Mouse (Mus musculus): ENCODE data around the gene Sfrp2.
A peak's percentile ranks its signal among the peaks of the same experiment; 100 is the strongest.

Sfrp2 gene

GRCm38 (mm10) chr3:83765871-83766725 lies at the start of gene Sfrp2:
Sfrp2 (plus strand) TSS chr3:83766321.
- peak; percentile 94 for DNase-seq (ENCODE audit: low spot score)

GRCm38 (mm10) chr3:83717643-83718231 lies 48.4 kb upstream of the Sfrp2 start:
- peak; percentile 68 for DNase-seq (ENCODE audit: low spot score)

- DNase-seq (ENCODE audit: low spot score), result no peak
Observed at GRCm38 (mm10) chr3:83718662-83719061, 47.5 kb upstream of the Sfrp2 start.

- no peak for DNase-seq (ENCODE audit: low spot score)
Observed at GRCm38 (mm10) chr3:83728223-83728622, 37.9 kb upstream of the Sfrp2 start.

- no peak for DNase-seq (ENCODE audit: low spot score)
Observed at GRCm38 (mm10) chr3:83728675-83729390, 37.3 kb upstream of the Sfrp2 start.

GRCm38 (mm10) chr3:83733985-83734384 lies 32.1 kb upstream of the Sfrp2 start:
- no peak for DNase-seq (ENCODE audit: low spot score)

- no peak for DNase-seq (ENCODE audit: low spot score)
Observed at GRCm38 (mm10) chr3:83736980-83737379, 29.1 kb upstream of the Sfrp2 start.

GRCm38 (mm10) chr3:83740246-83740645 lies 25.9 kb upstream of the Sfrp2 start:
- DNase-seq (ENCODE audit: low spot score), result no peak

- DNase-seq (ENCODE audit: low spot score), result no peak
Observed at GRCm38 (mm10) chr3:83747276-83747675, 18.8 kb upstream of the Sfrp2 start.

GRCm38 (mm10) chr3:83747895-83748294 lies 18.2 kb upstream of the Sfrp2 start:
- no peak for DNase-seq (ENCODE audit: low spot score)

- no peak for DNase-seq (ENCODE audit: low spot score)
Observed at GRCm38 (mm10) chr3:83751625-83752024, 14.5 kb upstream of the Sfrp2 start.

GRCm38 (mm10) chr3:83752196-83752595 lies 13.9 kb upstream of the Sfrp2 start:
- no peak for DNase-seq (ENCODE audit: low spot score)

GRCm38 (mm10) chr3:83755043-83755635 lies 11.0 kb upstream of the Sfrp2 start:
- peak; percentile 51 for DNase-seq (ENCODE audit: low spot score)

GRCm38 (mm10) chr3:83755666-83756065 lies 10.5 kb upstream of the Sfrp2 start:
- no peak for DNase-seq (ENCODE audit: low spot score)

- DNase-seq (ENCODE audit: low spot score), result no peak
Observed at GRCm38 (mm10) chr3:83762361-83762760, 3.8 kb upstream of the Sfrp2 start.

GRCm38 (mm10) chr3:83763551-83764548 lies 2.3 kb upstream of the Sfrp2 start:
- DNase-seq (ENCODE audit: low spot score), result peak; percentile 94

GRCm38 (mm10) chr3:83766726-83767070 lies 577 bp downstream of the Sfrp2 start:
- no peak for DNase-seq (ENCODE audit: low spot score)

GRCm38 (mm10) chr3:83767121-83767520 lies 1.0 kb downstream of the Sfrp2 start:
- peak; percentile 46 for DNase-seq (ENCODE audit: low spot score)

- DNase-seq (ENCODE audit: low spot score), result peak; percentile 48
Observed at GRCm38 (mm10) chr3:83768293-83769035, 2.3 kb downstream of the Sfrp2 start.

GRCm38 (mm10) chr3:83769036-83769410 lies 2.9 kb downstream of the Sfrp2 start:
- DNase-seq (ENCODE audit: low spot score), result peak; percentile 81

Measured in embryo, embryonic 10.5 days (tissue).